Comparison of ENCODE assay signal across 8 mouse cellular contexts in the genomic region with DNA sequence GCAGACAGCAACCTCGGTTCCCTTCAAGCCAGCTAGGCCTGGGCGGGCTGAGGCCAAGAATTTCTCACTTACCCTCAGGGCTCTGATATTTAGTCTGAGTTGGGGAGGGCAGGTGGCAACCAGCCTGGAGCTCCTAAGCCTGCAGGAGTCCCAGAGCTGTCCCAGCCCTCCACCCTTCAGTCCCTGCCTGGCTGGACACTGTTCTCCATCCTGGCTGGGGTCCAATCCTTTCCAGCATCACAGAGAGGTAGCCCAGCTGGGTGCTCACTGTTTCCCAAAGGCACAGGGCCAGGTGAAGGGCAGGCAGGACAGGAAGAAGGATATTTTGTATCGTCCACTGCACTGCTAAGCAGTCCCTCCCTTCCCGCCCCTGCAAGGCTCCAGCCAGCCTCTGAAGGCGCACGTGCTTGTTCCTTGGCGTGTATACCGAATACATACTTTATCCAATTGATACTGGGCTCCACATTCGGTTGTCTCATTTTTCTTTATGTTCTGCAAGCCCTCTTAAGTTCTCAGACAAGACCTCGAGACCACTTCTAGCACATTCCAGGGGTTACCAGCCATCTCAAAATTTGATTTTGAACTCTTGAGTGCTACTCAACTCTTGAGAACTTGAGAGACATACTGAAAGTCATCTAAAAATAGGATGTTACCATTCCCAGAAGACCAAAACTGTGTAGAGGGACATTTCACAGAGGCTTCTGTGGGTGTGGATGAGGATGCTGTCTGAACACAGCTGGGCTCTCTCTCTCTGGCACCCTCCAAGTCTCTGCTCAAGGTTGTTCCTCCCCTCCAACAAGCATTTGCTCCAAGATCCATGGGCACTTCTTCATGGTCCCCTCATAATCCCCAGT. TPM values are rescaled to one million over a fixed set of nuclear protein-coding genes. Genes with fewer than 3 reads are reported as not detected.
DNase-seq lines count a peak whose midpoint lies in the region; ATAC-seq and TF ChIP-seq lines count a peak whose summit lies in the region.

No protein-coding gene starts in this region.

- no peaks in the 10 kb centered on the region for H3K36me3 ChIP-seq in embryonic facial prominence, embryonic 12.5 days
- H3K36me3 ChIP-seq in midbrain, embryonic 16.5 days (ENCODE audit: control insufficient read depth, insufficient read depth, low read length), result no peaks in the 10 kb centered on the region

- no peak overlapping the region for H3K9ac ChIP-seq in embryonic facial prominence, embryonic 12.5 days
- no peak overlapping the region for H3K9ac ChIP-seq in midbrain, embryonic 16.5 days (ENCODE audit: low read depth, low read length)

- peaks cover 17% of the 10 kb centered on the region for H3K4me1 ChIP-seq in embryonic facial prominence, embryonic 12.5 days
- no peaks in the 10 kb centered on the region; the same call in 1 of the 2 replicates for H3K4me1 ChIP-seq in midbrain, embryonic 16.5 days (ENCODE audit: control insufficient read depth, insufficient read depth, low read length)

- no peak for TF ChIP-seq CTCF in left cerebral cortex, adult 2 months (IDR thresholded peaks at IDR 0.05)

- no peak overlapping the region for H3K27ac ChIP-seq in left cerebral cortex, adult 2 months
- H3K27ac ChIP-seq in embryonic facial prominence, embryonic 12.5 days, result peak overlapping the region; percentile 71
- H3K27ac ChIP-seq in midbrain, embryonic 16.5 days (ENCODE audit: low read length), result no peak overlapping the region

- ATAC-seq in embryonic facial prominence, embryonic 12.5 days (ENCODE audit: insufficient number of reproducible peaks, insufficient read depth, low FRiP score, low TSS enrichment), result peak; percentile 18; the same call in 1 of the 2 replicates
- ATAC-seq in midbrain, embryonic 16.5 days, result 0 out of 2 replicates have a peak, but pooled peaks have one; percentile 39

- intact Hi-C loops in left cerebral cortex, postnatal 10 days (cut with DNase I), result no loop called here
- intact Hi-C loops in left cerebral cortex, adult 2 months (cut with DNase I), result no loop called here
- intact Hi-C loops in heart, postnatal 10 days (cut with DNase I), result no loop called here

- no peak overlapping the region for H3K4me2 ChIP-seq in embryonic facial prominence, embryonic 12.5 days (replicated peaks)
- no peak overlapping the region for H3K4me2 ChIP-seq in midbrain, embryonic 16.5 days (ENCODE audit: low read length)

- H3K4me3 ChIP-seq in left cerebral cortex, adult 2 months, result no peak overlapping the region
- no peak overlapping the region for H3K4me3 ChIP-seq in embryonic facial prominence, embryonic 12.5 days
- no peak overlapping the region for H3K4me3 ChIP-seq in midbrain, embryonic 16.5 days (ENCODE audit: low read depth, low read length)

- H3K9me3 ChIP-seq in embryonic facial prominence, embryonic 12.5 days, result no peaks in the 10 kb centered on the region
- H3K9me3 ChIP-seq in midbrain, embryonic 16.5 days (replicated peaks; ENCODE audit: control insufficient read depth, low read length, poor library complexity, severe bottlenecking), result no peaks in the 10 kb centered on the region

- no peaks in the 10 kb centered on the region for H3K27me3 ChIP-seq in embryonic facial prominence, embryonic 12.5 days
- no peaks in the 10 kb centered on the region for H3K27me3 ChIP-seq in midbrain, embryonic 16.5 days (ENCODE audit: control insufficient read depth, insufficient read depth, low read depth, low read length)

- DNase-seq in left cerebral cortex, postnatal 10 days (ENCODE audit: extremely low spot score in 1 of 2, low spot score in 2 of 2), result peak; percentile 14 to 61
- DNase-seq in left cerebral cortex, adult 2 months (ENCODE audit: extremely low spot score in 1 of 2, low spot score in 2 of 2), result no peak
- DNase-seq in heart, postnatal 10 days, result peak; percentile 81 to 82
- DNase-seq in adrenal gland, adult 8-10 months, result no peak
- no peak for DNase-seq in thymus, postnatal 25 days
- no peak for DNase-seq in urinary bladder, postnatal 36 days (ENCODE audit: low spot score in 2 of 2)

- WGBS in embryonic facial prominence, embryonic 12.5 days, result 61% methylated on average over 10 of the region's 10 CpGs
- 66% methylated on average over 10 of the region's 10 CpGs for WGBS in midbrain, embryonic 16.5 days

RNA-seq across cellular contexts. Expression of gene Ltbp2, which starts 31.5 kb away (rescaled TPM):
- total RNA-seq in left cerebral cortex, postnatal 10 days (2021), result 1 to 10 TPM; 1.4 to 2.0 TPM
- under 1 TPM; 0.45 to 0.94 TPM for total RNA-seq in left cerebral cortex, adult 2 months (2021)
- 0.71 and 0.93 TPM in 2 replicates for polyA plus RNA-seq in embryonic facial prominence, embryonic 12.5 days (2016; fragmentation: Nextera tagmentation; extraction: Ambion mirVana)
- total RNA-seq in heart, postnatal 10 days (2021), result 1 to 10 TPM; 5.6 to 6.1 TPM
- 0.11 TPM in 1 of 2 replicates, not detected in the other for polyA plus RNA-seq in midbrain, embryonic 16.5 days (2015; fragmentation: Nextera tagmentation; extraction: Ambion mirVana)
- 1 to 10 TPM; 1.6 to 7.3 (median 5.3) TPM for total RNA-seq in adrenal gland, adult 8-10 months (2022)

Comparison
In these comparisons a context has a peak if more than half of its experiments do, and no peak if none do; other contexts are left out.
1. DNase-seq: peak in left cerebral cortex, postnatal 10 days (2 of 2) and heart, postnatal 10 days (2 of 2); none in left cerebral cortex, adult 2 months (0 of 2), adrenal gland, adult 8-10 months (single experiment), thymus, postnatal 25 days (single experiment) and urinary bladder, postnatal 36 days (0 of 2).